Mouse (Mus musculus): ENCODE data around the gene Usp50. TPM values are rescaled to one million over a fixed set of nuclear protein-coding genes. Genes with fewer than 3 reads are reported as not detected.

The Usp50 gene
- polyA plus RNA-seq, 1 experiment, result 8.1 TPM

DNA sequence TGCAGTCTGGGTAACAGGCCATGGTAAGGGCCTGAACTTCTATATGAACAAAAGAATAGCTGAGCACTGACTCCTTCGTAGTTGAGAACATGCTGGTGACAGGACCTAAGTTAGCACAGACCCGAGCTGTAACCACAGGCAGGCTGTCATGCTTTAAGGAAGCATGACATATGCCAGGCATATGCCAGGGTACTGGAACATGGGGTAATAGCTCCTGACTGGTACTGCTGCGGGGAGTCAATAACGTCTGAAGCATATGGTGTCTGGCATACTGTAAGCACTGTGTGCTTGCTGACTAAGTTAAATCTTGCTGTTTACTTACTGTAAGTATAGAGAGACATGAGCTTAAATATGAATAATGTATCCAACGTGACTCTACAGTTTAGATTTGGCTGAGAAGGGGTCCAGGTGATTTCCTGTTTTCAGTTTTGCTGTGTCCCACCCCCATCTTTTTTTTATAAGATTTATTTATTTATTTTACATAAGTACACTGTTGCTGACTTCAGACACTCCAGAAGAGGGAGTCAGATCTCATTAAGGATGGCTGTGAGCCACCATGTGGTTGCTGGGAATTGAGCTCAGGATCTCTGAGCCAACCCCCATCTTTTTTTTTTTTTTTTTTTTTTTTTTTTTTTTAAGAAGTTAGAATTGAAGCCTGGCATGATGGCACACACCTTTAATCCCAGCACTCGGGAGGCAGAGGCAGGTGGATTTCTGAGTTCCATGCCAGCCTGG is 47.8 kb downstream of the Usp50 start:
- H3K9me3 ChIP-seq (replicated peaks; ENCODE audit: control insufficient read depth, insufficient read depth, low read length, poor library complexity, severe bottlenecking), result no peaks in the 10 kb centered on the region
- no peak for TF ChIP-seq EP300 (IDR thresholded peaks at IDR 0.05; ENCODE audit: insufficient read depth, low read depth, low read length)
- no peak for TF ChIP-seq POLR2A (IDR thresholded peaks at IDR 0.05; ENCODE audit: insufficient read depth, low read length)
- TF ChIP-seq CTCF (IDR thresholded peaks at IDR 0.05; ENCODE audit: low read depth, low read length), result no peak
- H3K4me3 ChIP-seq (ENCODE audit: low read depth, low read length), result no peak overlapping the region
- H3K4me1 ChIP-seq (ENCODE audit: control insufficient read depth, insufficient read depth, low read length), result no peaks in the 10 kb centered on the region
- no peak overlapping the region for H3K27ac ChIP-seq (ENCODE audit: insufficient read depth, low read length)
- H3K9ac ChIP-seq (ENCODE audit: low read depth, poor library complexity, severe bottlenecking), result no peak overlapping the region
- H3K27me3 ChIP-seq (ENCODE audit: control insufficient read depth, insufficient read depth, low read length, poor library complexity, severe bottlenecking), result no peaks in the 10 kb centered on the region
- peaks cover 22% of the 10 kb centered on the region for H3K36me3 ChIP-seq (ENCODE audit: control insufficient read depth, insufficient read depth, low read length, poor library complexity, severe bottlenecking)

DNA sequence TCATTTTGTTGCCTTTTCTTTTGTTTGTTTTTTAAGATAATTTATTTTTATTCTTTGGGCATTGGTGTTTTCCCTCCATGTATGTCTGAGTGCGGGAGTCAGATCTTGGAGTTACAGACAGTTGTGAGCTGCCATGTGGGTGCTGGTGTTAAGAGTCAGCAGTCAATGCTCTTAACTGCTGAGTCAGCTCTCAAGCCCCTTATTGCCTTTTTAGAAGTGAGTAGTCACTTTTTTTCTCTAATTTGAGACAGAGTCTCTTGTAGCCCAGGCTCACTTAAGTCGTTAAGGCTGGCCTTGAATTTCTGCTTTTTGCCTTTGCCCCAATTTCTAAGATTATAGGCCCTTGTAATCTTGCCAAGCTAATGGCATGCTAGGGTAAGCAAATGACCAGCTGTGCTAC is 52.8 kb downstream of the Usp50 start:
- Histone ChIP-seq H3K4me1 (ENCODE audit: control insufficient read depth, insufficient read depth, low read length) (no peaks in the 10 kb centered on the region), H3K27ac (ENCODE audit: insufficient read depth, low read length) (no peak overlapping the region), H3K27me3 (ENCODE audit: control insufficient read depth, insufficient read depth, low read length, poor library complexity, severe bottlenecking) (no peaks in the 10 kb centered on the region), H3K9me3 (replicated peaks; ENCODE audit: control insufficient read depth, insufficient read depth, low read length, poor library complexity, severe bottlenecking) (no peaks in the 10 kb centered on the region), H3K9ac (ENCODE audit: low read depth, poor library complexity, severe bottlenecking) (no peak overlapping the region), H3K36me3 (ENCODE audit: control insufficient read depth, insufficient read depth, low read length, poor library complexity, severe bottlenecking) (peaks cover 17% of the 10 kb centered on the region), H3K4me3 (ENCODE audit: low read depth, low read length) (no peak overlapping the region)
- TF ChIP-seq EP300 (IDR thresholded peaks at IDR 0.05; ENCODE audit: insufficient read depth, low read depth, low read length) (no peak), CTCF (IDR thresholded peaks at IDR 0.05; ENCODE audit: low read depth, low read length) (no peak), POLR2A (IDR thresholded peaks at IDR 0.05; ENCODE audit: insufficient read depth, low read length) (no peak)

- no peaks in the 10 kb centered on the region for H3K4me1 ChIP-seq (ENCODE audit: control insufficient read depth, insufficient read depth, low read length)
- H3K27ac ChIP-seq (ENCODE audit: insufficient read depth, low read length), result no peak overlapping the region
- TF ChIP-seq POLR2A (IDR thresholded peaks at IDR 0.05; ENCODE audit: insufficient read depth, low read length) (no peak), CTCF (IDR thresholded peaks at IDR 0.05; ENCODE audit: low read depth, low read length) (no peak), EP300 (IDR thresholded peaks at IDR 0.05; ENCODE audit: insufficient read depth, low read depth, low read length) (no peak)
- peaks cover 17% of the 10 kb centered on the region for H3K36me3 ChIP-seq (ENCODE audit: control insufficient read depth, insufficient read depth, low read length, poor library complexity, severe bottlenecking)
- no peaks in the 10 kb centered on the region for H3K9me3 ChIP-seq (replicated peaks; ENCODE audit: control insufficient read depth, insufficient read depth, low read length, poor library complexity, severe bottlenecking)
- no peak overlapping the region for H3K9ac ChIP-seq (ENCODE audit: low read depth, poor library complexity, severe bottlenecking)
- no peak overlapping the region for H3K4me3 ChIP-seq (ENCODE audit: low read depth, low read length)
- no peaks in the 10 kb centered on the region for H3K27me3 ChIP-seq (ENCODE audit: control insufficient read depth, insufficient read depth, low read length, poor library complexity, severe bottlenecking)
Observed at GRCm38 (mm10) chr2:126729207-126729606, 54.1 kb downstream of the Usp50 start.

GRCm38 (mm10) chr2:126712950-126713349 is 70.3 kb downstream of the Usp50 start:
- TF ChIP-seq POLR2A (IDR thresholded peaks at IDR 0.05; ENCODE audit: insufficient read depth, low read length) (no peak), CTCF (IDR thresholded peaks at IDR 0.05; ENCODE audit: low read depth, low read length) (no peak), EP300 (IDR thresholded peaks at IDR 0.05; ENCODE audit: insufficient read depth, low read depth, low read length) (no peak)

GRCm38 (mm10) chr2:126712526-126712925 is 70.7 kb downstream of the Usp50 start:
- no peaks in the 10 kb centered on the region for H3K9me3 ChIP-seq (replicated peaks; ENCODE audit: control insufficient read depth, insufficient read depth, low read length, poor library complexity, severe bottlenecking)
- H3K27ac ChIP-seq (ENCODE audit: insufficient read depth, low read length), result no peak overlapping the region
- peaks cover 1% of the 10 kb centered on the region for H3K4me1 ChIP-seq (ENCODE audit: control insufficient read depth, insufficient read depth, low read length)
- TF ChIP-seq CTCF (IDR thresholded peaks at IDR 0.05; ENCODE audit: low read depth, low read length) (no peak), POLR2A (IDR thresholded peaks at IDR 0.05; ENCODE audit: insufficient read depth, low read length) (no peak), EP300 (IDR thresholded peaks at IDR 0.05; ENCODE audit: insufficient read depth, low read depth, low read length) (no peak)
- no peak overlapping the region for H3K9ac ChIP-seq (ENCODE audit: low read depth, poor library complexity, severe bottlenecking)
- H3K36me3 ChIP-seq (ENCODE audit: control insufficient read depth, insufficient read depth, low read length, poor library complexity, severe bottlenecking), result no peaks in the 10 kb centered on the region
- H3K27me3 ChIP-seq (ENCODE audit: control insufficient read depth, insufficient read depth, low read length, poor library complexity, severe bottlenecking), result no peaks in the 10 kb centered on the region
- H3K4me3 ChIP-seq (ENCODE audit: low read depth, low read length), result no peak overlapping the region

More at GRCm38 (mm10) chr2:126712950-126713349, 70.3 kb downstream of the Usp50 start:
- no peak overlapping the region for H3K9ac ChIP-seq (ENCODE audit: low read depth, poor library complexity, severe bottlenecking)
- H3K9me3 ChIP-seq (replicated peaks; ENCODE audit: control insufficient read depth, insufficient read depth, low read length, poor library complexity, severe bottlenecking), result no peaks in the 10 kb centered on the region
- no peaks in the 10 kb centered on the region for H3K27me3 ChIP-seq (ENCODE audit: control insufficient read depth, insufficient read depth, low read length, poor library complexity, severe bottlenecking)
- H3K4me1 ChIP-seq (ENCODE audit: control insufficient read depth, insufficient read depth, low read length), result peaks cover 1% of the 10 kb centered on the region
- H3K27ac ChIP-seq (ENCODE audit: insufficient read depth, low read length), result no peak overlapping the region
- no peaks in the 10 kb centered on the region for H3K36me3 ChIP-seq (ENCODE audit: control insufficient read depth, insufficient read depth, low read length, poor library complexity, severe bottlenecking)
- no peak overlapping the region for H3K4me3 ChIP-seq (ENCODE audit: low read depth, low read length)

- Histone ChIP-seq H3K36me3 (ENCODE audit: control insufficient read depth, insufficient read depth, low read length, poor library complexity, severe bottlenecking) (no peaks in the 10 kb centered on the region), H3K4me3 (ENCODE audit: low read depth, low read length) (no peak overlapping the region), H3K4me1 (ENCODE audit: control insufficient read depth, insufficient read depth, low read length) (peaks cover 1% of the 10 kb centered on the region), H3K27me3 (ENCODE audit: control insufficient read depth, insufficient read depth, low read length, poor library complexity, severe bottlenecking) (no peaks in the 10 kb centered on the region), H3K9me3 (replicated peaks; ENCODE audit: control insufficient read depth, insufficient read depth, low read length, poor library complexity, severe bottlenecking) (no peaks in the 10 kb centered on the region), H3K27ac (ENCODE audit: insufficient read depth, low read length) (no peak overlapping the region), H3K9ac (ENCODE audit: low read depth, poor library complexity, severe bottlenecking) (peak overlapping the region; percentile 41)
- TF ChIP-seq POLR2A (IDR thresholded peaks at IDR 0.05; ENCODE audit: insufficient read depth, low read length) (no peak), EP300 (IDR thresholded peaks at IDR 0.05; ENCODE audit: insufficient read depth, low read depth, low read length) (no peak), CTCF (IDR thresholded peaks at IDR 0.05; ENCODE audit: low read depth, low read length) (no peak)
Observed at GRCm38 (mm10) chr2:126708361-126708760, 74.9 kb downstream of the Usp50 start.

Data from ES-Bruce4 (cell line).